Mouse (Mus musculus): Measurements from ENCODE around the gene Slc12a5.

Gene Slc12a5

GRCm38 (mm10) chr2:164960716-164961441, at the start of gene Slc12a5:
Gene Slc12a5 (plus strand): TSS chr2:164960802.
- peak; percentile 38 for DNase-seq

GRCm38 (mm10) chr2:164911086-164912048, 49.2 kb upstream of the Slc12a5 start, which contains the start of gene Zfp335:
Gene Zfp335 (minus strand): TSS chr2:164911757.
- DNase-seq: peak; percentile 92

- DNase-seq: no peak
Observed at GRCm38 (mm10) chr2:164912151-164912550, 48.5 kb upstream of the Slc12a5 start.

GRCm38 (mm10) chr2:164912749-164913427, 47.7 kb upstream of the Slc12a5 start:
- DNase-seq: no peak

- DNase-seq: no peak
Observed at GRCm38 (mm10) chr2:164913428-164913786, 47.2 kb upstream of the Slc12a5 start.

GRCm38 (mm10) chr2:164916820-164917219, 43.8 kb upstream of the Slc12a5 start:
- DNase-seq: no peak

- no peak for DNase-seq
Observed at GRCm38 (mm10) chr2:164917371-164917770, 43.2 kb upstream of the Slc12a5 start.

GRCm38 (mm10) chr2:164918325-164918724, 42.3 kb upstream of the Slc12a5 start:
- no peak for DNase-seq

- DNase-seq: no peak
Observed at GRCm38 (mm10) chr2:164921984-164922383, 38.6 kb upstream of the Slc12a5 start.

GRCm38 (mm10) chr2:164923291-164923690, 37.3 kb upstream of the Slc12a5 start:
- DNase-seq: no peak

GRCm38 (mm10) chr2:164924100-164924857, 36.3 kb upstream of the Slc12a5 start:
- peak; percentile 93 for DNase-seq

GRCm38 (mm10) chr2:164930706-164931581, 29.7 kb upstream of the Slc12a5 start:
- DNase-seq: no peak

GRCm38 (mm10) chr2:164933534-164933933, 27.1 kb upstream of the Slc12a5 start:
- DNase-seq: no peak

GRCm38 (mm10) chr2:164935991-164936390, 24.6 kb upstream of the Slc12a5 start:
- DNase-seq: no peak

GRCm38 (mm10) chr2:164938146-164939091, 22.2 kb upstream of the Slc12a5 start:
- peak; percentile 61 for DNase-seq

- DNase-seq: no peak
Observed at GRCm38 (mm10) chr2:164939106-164939505, 21.5 kb upstream of the Slc12a5 start.

- no peak for DNase-seq
Observed at GRCm38 (mm10) chr2:164940140-164940830, 20.3 kb upstream of the Slc12a5 start, which contains the start of gene Mmp9. Gene Mmp9 (plus strand): TSS chr2:164940780.

GRCm38 (mm10) chr2:164942692-164943290, 17.8 kb upstream of the Slc12a5 start:
- no peak for DNase-seq

- no peak for DNase-seq
Observed at GRCm38 (mm10) chr2:164947506-164947905, 13.1 kb upstream of the Slc12a5 start.

Measured in kidney, adult 11 months (tissue).